Mouse (Mus musculus) liver, adult 2 months (tissue): ENCODE measurements around the gene Fam120a. TPM values are rescaled to one million over a fixed set of nuclear protein-coding genes. Genes with fewer than 3 reads are reported as not detected.

ENCODE experiments used
- DNase-seq: peaks from one replicate; pipeline ENCODE4 v3.0.0-alpha.2; 2011; ENCODE audit warnings: low read depth, low spot score; ENCODE audit errors: extremely low read depth
- H3K27ac ChIP-seq: fragments of 200-500 bp; replicated peaks from 2 replicates; pipeline ENCODE4 v1.5.1; 2012; ENCODE audit warnings: low read depth, mild to moderate bottlenecking, control low read depth, inconsistent platforms, low read length; ENCODE audit not compliant: insufficient read depth
- H3K27me3 ChIP-seq: fragments of 200-500 bp; 2 replicates; pipeline ENCODE4 v1.6.1; 2012; ENCODE audit warnings: mild to moderate bottlenecking, moderate library complexity, low read length, inconsistent platforms; ENCODE audit not compliant: control insufficient read depth, insufficient read depth
- H3K36me3 ChIP-seq: fragments of 200-500 bp; 2 replicates; pipeline ENCODE4 v1.6.1; 2012; ENCODE audit warnings: low read length, inconsistent platforms; ENCODE audit not compliant: control insufficient read depth, insufficient read depth
- H3K4me1 ChIP-seq: fragments of 200-500 bp; 2 replicates; pipeline ENCODE4 v1.6.1; 2011; ENCODE audit warnings: low read length; ENCODE audit not compliant: control insufficient read depth, insufficient read depth
- H3K4me3 ChIP-seq: fragments of 200-500 bp; 2 replicates; pipeline ENCODE4 v1.5.1; 2011; ENCODE audit warnings: low read depth, mild to moderate bottlenecking, control low read depth, low read length, moderate library complexity; ENCODE audit not compliant: insufficient read depth
- H3K79me2 ChIP-seq: fragments of 200-500 bp; 2 replicates; pipeline ENCODE4 v1.6.1; 2012; ENCODE audit warnings: inconsistent platforms, mild to moderate bottlenecking, low read length, moderate library complexity; ENCODE audit not compliant: control insufficient read depth, insufficient read depth
- H3K9ac ChIP-seq: fragments of 200-500 bp; 2 replicates; pipeline ENCODE4 v1.6.1; 2012; ENCODE audit warnings: low read depth, mild to moderate bottlenecking, control low read depth, inconsistent platforms, low read length
- CTCF ChIP-seq: fragments of 200-500 bp; IDR thresholded peaks from 2 replicates; pipeline ENCODE4 v1.5.1; 2011; ENCODE audit warnings: low read depth, low read length, control low read depth
- POLR2A ChIP-seq: fragments of 200-500 bp; IDR thresholded peaks from 2 replicates; pipeline ENCODE4 v1.6.1; 2011; ENCODE audit warnings: low read length, control low read depth; ENCODE audit not compliant: insufficient read depth; ENCODE audit errors: extremely low read depth
- WGBS: fragments of 180-500 bp; shearing (Covaris S2); methylation state at CpG from one replicate; pipeline ENCODE4 v1.1.7; 2018; 5-methylcytosine and 5-hydroxymethylcytosine counted together
- polyA plus RNA-seq: library from polyadenylated mRNA; depleted of rRNA; stranded (reverse); fragments of >200 nt; gene quantifications from 2 replicates; pipeline ENCODE4 v1.2.3, GENCODE M21; 2012
- total RNA-seq: library from RNA; depleted of rRNA; stranded (reverse); fragments of >200 nt; gene quantifications from 2 replicates; pipeline ENCODE4 v1.2.3, GENCODE M21; 2014

Gene Fam120a
- total and polyA plus RNA-seq, 2 experiments: 40.1 to 45.1 TPM

DNA sequence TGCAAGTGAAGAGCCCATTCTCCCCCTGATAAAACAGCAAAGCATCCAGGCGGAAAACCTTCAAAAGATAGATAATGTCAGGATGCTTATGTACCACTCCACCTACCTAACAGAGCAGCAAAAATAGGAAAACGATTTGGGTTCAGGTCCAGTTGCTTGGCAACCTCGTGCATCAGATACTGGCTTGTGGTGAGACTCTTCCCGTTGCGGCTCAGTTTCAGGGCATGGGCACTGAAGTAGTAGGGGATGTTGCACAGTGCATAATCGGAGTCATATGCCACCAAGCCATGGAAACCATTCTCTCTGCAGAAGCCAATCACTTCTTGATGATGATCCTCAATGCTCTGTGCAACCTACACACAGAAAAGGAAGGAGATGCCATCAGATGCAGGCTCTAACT is 18.9 kb downstream of the Fam120a start:
- Histone ChIP-seq H3K4me1 (no peaks in the 10 kb centered on the region; the same call in 1 of the 2 replicates), H3K27me3 (no peaks in the 10 kb centered on the region), H3K9ac (no peak overlapping the region), H3K79me2 (peaks cover 41% of the 10 kb centered on the region; the same call in 1 of the 2 replicates), H3K27ac (no peak overlapping the region), H3K4me3 (no peak overlapping the region), H3K36me3 (peaks cover 25% of the 10 kb centered on the region)
- no peak for DNase-seq
- TF ChIP-seq POLR2A: no peak
- 92% methylated on average over 6 of the region's 6 CpGs for WGBS

DNA sequence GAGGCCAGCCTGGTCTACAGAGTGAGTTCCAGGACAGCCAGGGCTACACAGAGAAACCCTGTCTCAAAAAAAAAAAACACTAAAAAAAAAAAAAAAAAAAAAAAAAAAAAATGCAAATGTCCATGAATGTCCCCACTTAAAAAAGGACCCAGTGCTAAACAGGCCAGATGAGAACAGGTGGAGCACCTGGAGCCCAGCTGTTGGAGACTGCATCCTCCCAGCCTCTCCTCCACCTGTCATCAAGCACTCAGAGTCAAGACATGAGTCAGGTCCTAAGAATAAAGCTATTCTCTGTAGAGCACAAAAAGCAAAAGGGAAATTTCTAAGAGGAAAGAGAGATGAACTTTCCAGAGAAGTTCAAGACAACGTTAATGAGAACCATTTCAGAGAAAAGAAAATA is 23.2 kb downstream of the Fam120a start:
- Histone ChIP-seq H3K9ac (no peak overlapping the region), H3K36me3 (peaks cover 29% of the 10 kb centered on the region), H3K4me3 (no peak overlapping the region), H3K4me1 (peaks cover 3% of the 10 kb centered on the region), H3K27ac (no peak overlapping the region), H3K79me2 (peaks cover 39% of the 10 kb centered on the region), H3K27me3 (no peaks in the 10 kb centered on the region)
- no peak for DNase-seq
- no peak for TF ChIP-seq POLR2A
- TF ChIP-seq CTCF: no peak
- 77% methylated on average over 1 of the region's 1 CpGs for WGBS

DNA sequence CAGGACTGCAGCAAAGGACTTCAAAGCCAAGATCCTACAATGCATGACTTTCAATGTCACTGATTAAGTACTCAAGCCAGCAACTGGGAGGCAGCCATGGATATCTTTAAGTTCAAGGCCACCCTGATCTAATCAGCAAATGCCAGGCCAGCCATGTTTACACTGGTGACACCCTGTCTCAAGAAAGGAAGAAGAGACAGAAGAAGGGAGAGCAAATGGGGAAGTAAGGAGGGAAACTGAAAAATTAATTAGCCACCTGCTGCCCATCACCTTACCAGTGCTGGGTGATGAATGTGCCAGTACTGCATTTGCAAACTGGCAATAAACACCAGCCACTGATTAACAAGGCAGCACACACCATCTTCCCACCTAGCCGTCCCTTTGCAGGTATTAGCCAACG is 25.3 kb downstream of the Fam120a start:
- H3K36me3 ChIP-seq: peaks cover 22% of the 10 kb centered on the region
- no peaks in the 10 kb centered on the region for H3K27me3 ChIP-seq
- no peak for TF ChIP-seq POLR2A
- no peak for TF ChIP-seq CTCF
- H3K27ac ChIP-seq: no peak overlapping the region
- peaks cover 42% of the 10 kb centered on the region for H3K79me2 ChIP-seq
- WGBS: 48% methylated on average over 2 of the region's 2 CpGs
- H3K4me1 ChIP-seq: peaks cover 3% of the 10 kb centered on the region
- H3K9ac ChIP-seq: no peak overlapping the region; the same call in 1 of the 2 replicates
- no peak for DNase-seq
- no peak overlapping the region for H3K4me3 ChIP-seq

DNA sequence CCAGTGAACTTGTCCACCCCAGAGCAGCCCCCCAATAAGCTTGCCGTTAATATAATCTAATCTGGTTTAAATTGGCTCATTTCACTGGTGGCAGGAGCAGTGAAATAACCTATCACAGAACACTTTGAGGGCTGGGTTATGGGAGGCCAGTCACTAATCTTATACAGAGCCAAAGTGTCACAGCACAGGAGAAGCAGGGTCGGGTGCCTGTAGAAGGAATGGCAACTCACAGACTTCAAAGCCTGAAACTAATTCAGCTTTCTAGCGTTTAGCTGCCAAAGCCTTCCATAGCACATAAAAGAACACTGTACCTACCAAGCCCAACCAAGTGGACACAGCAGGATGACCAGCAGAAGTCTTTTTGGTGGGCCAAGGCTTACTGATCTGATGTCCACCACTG is 26.0 kb downstream of the Fam120a start:
- peaks cover 17% of the 10 kb centered on the region for H3K36me3 ChIP-seq
- no peak overlapping the region for H3K4me3 ChIP-seq
- H3K79me2 ChIP-seq: peaks cover 40% of the 10 kb centered on the region
- WGBS: 85% methylated on average over 3 of the region's 3 CpGs
- no peak for DNase-seq
- H3K9ac ChIP-seq: no peak overlapping the region
- TF ChIP-seq POLR2A: no peak
- TF ChIP-seq CTCF: no peak
- no peaks in the 10 kb centered on the region for H3K27me3 ChIP-seq
- peaks cover 3% of the 10 kb centered on the region for H3K4me1 ChIP-seq
- no peak overlapping the region for H3K27ac ChIP-seq

DNA sequence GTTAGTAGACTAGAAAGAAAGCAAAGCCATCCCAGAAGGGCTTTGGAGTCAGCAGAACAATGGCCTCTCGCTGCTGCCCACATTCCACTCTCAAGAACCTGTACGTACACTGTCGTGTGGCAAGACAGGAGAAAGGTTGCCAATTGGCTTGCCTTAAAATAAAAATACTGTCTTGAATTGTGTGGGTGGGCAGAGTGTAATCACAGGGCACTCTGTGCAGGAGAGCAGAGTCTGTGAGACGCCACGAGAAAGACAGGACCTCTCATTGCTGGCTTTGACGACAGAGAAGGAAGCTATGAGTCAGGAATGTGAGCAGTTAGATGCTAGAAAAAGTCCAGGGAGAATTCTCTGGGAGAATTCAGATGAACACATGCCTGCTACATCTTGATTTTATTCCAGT is 33.2 kb downstream of the Fam120a start:
- no peak overlapping the region for H3K4me3 ChIP-seq
- no peak for DNase-seq
- 63% methylated on average over 6 of the region's 6 CpGs for WGBS
- H3K36me3 ChIP-seq: peaks cover 16% of the 10 kb centered on the region; the same call in 1 of the 2 replicates
- H3K27me3 ChIP-seq: no peaks in the 10 kb centered on the region
- peaks cover 15% of the 10 kb centered on the region for H3K4me1 ChIP-seq
- H3K27ac ChIP-seq: no peak overlapping the region
- peaks cover 46% of the 10 kb centered on the region for H3K79me2 ChIP-seq
- H3K9ac ChIP-seq: no peak overlapping the region
- TF ChIP-seq CTCF: no peak
- no peak for TF ChIP-seq POLR2A

DNA sequence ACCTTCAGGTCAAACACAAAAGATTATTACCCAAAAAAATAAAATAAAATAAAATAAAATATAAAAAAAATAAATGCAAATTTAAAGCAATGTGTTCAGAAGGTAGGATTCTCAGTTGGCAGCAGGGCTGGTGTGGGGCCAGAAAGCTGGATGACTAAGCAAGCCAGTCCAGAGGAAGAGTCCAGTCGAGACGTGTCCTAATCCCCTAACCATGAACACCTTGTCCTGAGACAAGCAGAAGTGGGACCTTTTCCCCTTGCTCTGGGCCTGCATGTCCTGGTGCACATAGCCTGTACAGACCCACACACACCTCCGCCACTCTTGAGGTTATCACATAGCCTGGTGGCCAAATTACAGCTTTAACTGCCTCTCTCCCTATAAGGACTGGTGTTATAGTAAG is 35.1 kb downstream of the Fam120a start:
- H3K4me3 ChIP-seq: no peak overlapping the region
- H3K9ac ChIP-seq: no peak overlapping the region
- no peaks in the 10 kb centered on the region for H3K27me3 ChIP-seq
- H3K4me1 ChIP-seq: peaks cover 22% of the 10 kb centered on the region
- 67% methylated on average over 3 of the region's 3 CpGs for WGBS
- H3K79me2 ChIP-seq: peaks cover 41% of the 10 kb centered on the region
- DNase-seq: no peak
- TF ChIP-seq POLR2A: no peak
- no peak for TF ChIP-seq CTCF
- H3K36me3 ChIP-seq: peaks cover 12% of the 10 kb centered on the region; the same call in 1 of the 2 replicates
- no peak overlapping the region for H3K27ac ChIP-seq
